Mouse (Mus musculus) CH12.LX (cell line): ENCODE results near the gene Tubgcp6. TPM values are rescaled to one million over a fixed set of nuclear protein-coding genes. Genes with fewer than 3 reads are reported as not detected.

Experiments
- DNase-seq: peaks from one replicate; pipeline ENCODE4 v3.0.0-alpha.2; 2013; ENCODE audit errors: extremely low read depth
- H3K27ac ChIP-seq: 2 replicates; pipeline ENCODE4 v1.5.1; 2012; ENCODE audit warnings: low read depth, mild to moderate bottlenecking, control low read depth, moderate library complexity; ENCODE audit not compliant: insufficient read depth
- H3K27me3 ChIP-seq: replicated peaks from 2 replicates; pipeline ENCODE3; 2012; ENCODE audit warnings: inconsistent platforms
- H3K36me3 ChIP-seq, 2 experiments: replicated peaks in 1 of 2; 2 replicates each; pipeline versions ENCODE3 to v1.6.1; 2012; ENCODE audit warnings: inconsistent platforms in 1 of 2, low read length in 1 of 2, mild to moderate bottlenecking in 1 of 2, mixed read lengths in 1 of 2, moderate library complexity in 1 of 2; ENCODE audit not compliant: control insufficient read depth in 1 of 2, insufficient read depth in 1 of 2
- H3K4me1 ChIP-seq, 2 experiments: 2 replicates each; pipeline ENCODE4 v1.6.1; 2012; ENCODE audit warnings: inconsistent platforms in 1 of 2, moderate library complexity in 1 of 2; ENCODE audit not compliant: insufficient read depth in 2 of 2, control insufficient read depth in 1 of 2
- H3K4me2 ChIP-seq: 2 replicates; pipeline ENCODE4 v1.6.1; 2012; ENCODE audit warnings: low read depth, mild to moderate bottlenecking, control low read depth; ENCODE audit not compliant: poor library complexity, insufficient read depth, severe bottlenecking
- H3K4me3 ChIP-seq, 3 experiments: fragments of 150-350 bp in 1 of 3; sonication (generic) in 1 of 3; replicated peaks in 1 of 3; 2 replicates each; pipeline versions ENCODE3 to v1.5.1; 2011 to 2012; ENCODE audit warnings: low read depth in 2 of 3, low read length in 2 of 3, mild to moderate bottlenecking in 2 of 3, moderate library complexity in 2 of 3, control low read depth in 1 of 3, improper control_type of control experiment in 1 of 3, inconsistent platforms in 1 of 3, mixed read lengths in 1 of 3; ENCODE audit not compliant: poor library complexity in 1 of 3
- H3K79me2 ChIP-seq: replicated peaks from 2 replicates; pipeline ENCODE4 v1.6.1; 2012; ENCODE audit warnings: mild to moderate bottlenecking, moderate library complexity; ENCODE audit not compliant: control insufficient read depth, poor library complexity, insufficient read depth, severe bottlenecking; ENCODE audit errors: extremely low read depth
- H3K9ac ChIP-seq: 2 replicates; pipeline ENCODE4 v1.6.1; 2012; ENCODE audit warnings: low read depth, mild to moderate bottlenecking, control low read depth, moderate library complexity; ENCODE audit not compliant: insufficient read depth
- H3K9me3 ChIP-seq: replicated peaks from 2 replicates; pipeline ENCODE3; 2012; ENCODE audit warnings: low read length, inconsistent platforms, mixed read lengths
- ELF1 ChIP-seq: IDR thresholded peaks from 2 replicates; pipeline ENCODE4 v1.6.1; 2014; ENCODE audit warnings: low read depth, mild to moderate bottlenecking, inconsistent platforms, low read length, improper control_type of control experiment
- EP300 ChIP-seq: IDR thresholded peaks from 2 replicates; pipeline ENCODE4 v1.6.1; 2011; ENCODE audit warnings: low read length, improper control_type of control experiment
- ETS1 ChIP-seq: conservative IDR thresholded peaks from 2 replicates; pipeline ENCODE4 v1.6.1; 2012; ENCODE audit warnings: low read depth, mild to moderate bottlenecking, inconsistent platforms, low read length, improper control_type of control experiment, moderate library complexity
- GABPA ChIP-seq: IDR thresholded peaks from 2 replicates; pipeline ENCODE4 v1.6.1; 2012; ENCODE audit warnings: low read depth, low read length, improper control_type of control experiment, inconsistent platforms; ENCODE audit not compliant: insufficient replicate concordance
- JUN ChIP-seq: IDR thresholded peaks from 2 replicates; pipeline ENCODE4 v1.6.1; 2011; ENCODE audit warnings: low read depth, mild to moderate bottlenecking, low read length, improper control_type of control experiment, moderate library complexity; ENCODE audit not compliant: insufficient read depth
- MAFK ChIP-seq: IDR thresholded peaks from 2 replicates; pipeline ENCODE4 v1.6.1; 2011; ENCODE audit warnings: low read length, improper control_type of control experiment; ENCODE audit not compliant: insufficient replicate concordance
- NRF1 ChIP-seq: IDR thresholded peaks from 2 replicates; pipeline ENCODE4 v1.6.1; 2014; ENCODE audit warnings: low read depth, mild to moderate bottlenecking, inconsistent platforms, low read length, improper control_type of control experiment, moderate library complexity
- PAX5 ChIP-seq: IDR thresholded peaks from 2 replicates; pipeline ENCODE4 v1.6.1; 2012; ENCODE audit warnings: low read length, inconsistent platforms, mixed read lengths
- POLR2AphosphoS2 ChIP-seq: IDR thresholded peaks from 2 replicates; pipeline ENCODE4 v1.6.1; 2011; ENCODE audit warnings: low read depth, low read length, improper control_type of control experiment
- TCF12 ChIP-seq: IDR thresholded peaks from 2 replicates; pipeline ENCODE4 v1.6.1; 2014; ENCODE audit warnings: low read depth, mild to moderate bottlenecking, inconsistent platforms, low read length, improper control_type of control experiment
- ZNF384 ChIP-seq: IDR thresholded peaks from 2 replicates; pipeline ENCODE4 v1.6.1; 2012; ENCODE audit warnings: low read depth, low read length, improper control_type of control experiment, inconsistent platforms
- dilution Hi-C: fragments of 300-500 bp; cut with MboI; formaldehyde crosslinking; loops from 2 replicates; pipeline ENCODE4 v1.14.3; 2020; ENCODE audit warnings: low sequenced_read_pairs; ENCODE audit not compliant: extremely low pct_unique_long_range_greater_than_20kb, extremely low pct_ligation_motif_present
- in situ Hi-C: fragments of 300-500 bp; cut with MboI; formaldehyde crosslinking; loops from 3 replicates; pipeline ENCODE4 v1.14.3; 2019; ENCODE audit warnings: low sequenced_read_pairs, low pct_ligation_motif_present, low pct_unique_long_range_greater_than_20kb, mixed read lengths
- polyA plus RNA-seq: library from polyadenylated mRNA; unstranded; fragments of >175 nt; gene quantifications from 2 replicates; pipeline ENCODE4 v1.2.1, GENCODE M21; 2012; ENCODE audit warnings: low read depth; ENCODE audit not compliant: insufficient read length
- total RNA-seq, 2 experiments: library from RNA; depleted of rRNA; stranded (reverse); fragments of 300-350 nt in 1 of 2; fragments of >200 nt in 1 of 2; gene quantifications; 2 replicates each; pipeline ENCODE4 v1.2.3; 2012 to 2014

The Tubgcp6 gene
- total and polyA plus RNA-seq, 3 experiments: 12.7 to 17.0 (median 13.3) TPM

DNA sequence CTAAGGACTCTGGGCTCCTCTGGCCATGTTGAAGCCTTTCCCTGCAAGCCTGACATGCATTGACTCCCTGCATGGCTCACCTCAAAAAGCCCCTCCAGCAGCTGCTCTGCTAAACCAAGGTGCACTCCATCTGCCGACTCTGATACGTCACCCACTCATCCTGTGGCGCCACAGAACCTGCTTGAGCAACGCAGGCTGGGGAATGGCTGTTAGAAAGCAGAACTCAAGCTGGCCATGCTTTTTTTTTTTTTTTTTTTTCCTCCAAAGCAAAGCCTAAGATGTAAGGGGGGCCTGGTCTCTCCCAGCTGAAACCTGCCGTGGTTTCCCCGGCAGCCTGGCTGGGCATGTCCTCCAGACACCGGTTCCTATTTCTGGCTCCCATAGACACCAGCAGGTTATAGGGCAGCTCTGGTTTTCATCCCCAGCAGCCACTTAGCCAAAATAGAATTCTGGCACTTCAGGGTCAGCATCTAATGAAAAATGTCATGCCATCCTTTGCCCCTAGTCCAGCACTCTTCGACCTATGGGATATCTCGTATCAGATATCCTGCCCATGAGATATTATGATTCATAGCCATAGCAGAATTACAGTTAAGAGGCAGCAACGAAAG, 48.8 kb downstream of the Tubgcp6 start:
- no peak overlapping the region for H3K4me3 ChIP-seq
- in situ Hi-C loops: loop anchor here (10.0 to 25.0 kb wide), 3 partner anchors 112 to 351 kb away; partner anchors contain the start of genes C730034F03Rik, Chkb, Cpt1b and Gm44502
- H3K27ac ChIP-seq: no peak overlapping the region
- H3K36me3 ChIP-seq: no peaks in the 10 kb centered on the region
- H3K27me3 ChIP-seq: peaks cover 48% of the 10 kb centered on the region
- no peak overlapping the region for H3K9ac ChIP-seq
- TF ChIP-seq ELF1: no peak
- no peak for TF ChIP-seq GABPA
- TF ChIP-seq MAFK: no peak
- TF ChIP-seq JUN: no peak
- peak; percentile 76 for TF ChIP-seq ZNF384
- TF ChIP-seq POLR2AphosphoS2: no peak
- no peak for TF ChIP-seq PAX5
- H3K4me1 ChIP-seq: peaks cover 6 to 34% of the 10 kb centered on the region in 2 experiments; a peak in 2 of 4 replicates
- H3K9me3 ChIP-seq: no peaks in the 10 kb centered on the region
- no peak overlapping the region for H3K4me2 ChIP-seq
- DNase-seq: peak; percentile 18
- H3K79me2 ChIP-seq: peaks cover 22% of the 10 kb centered on the region
- dilution Hi-C loops: no loop called here

DNA sequence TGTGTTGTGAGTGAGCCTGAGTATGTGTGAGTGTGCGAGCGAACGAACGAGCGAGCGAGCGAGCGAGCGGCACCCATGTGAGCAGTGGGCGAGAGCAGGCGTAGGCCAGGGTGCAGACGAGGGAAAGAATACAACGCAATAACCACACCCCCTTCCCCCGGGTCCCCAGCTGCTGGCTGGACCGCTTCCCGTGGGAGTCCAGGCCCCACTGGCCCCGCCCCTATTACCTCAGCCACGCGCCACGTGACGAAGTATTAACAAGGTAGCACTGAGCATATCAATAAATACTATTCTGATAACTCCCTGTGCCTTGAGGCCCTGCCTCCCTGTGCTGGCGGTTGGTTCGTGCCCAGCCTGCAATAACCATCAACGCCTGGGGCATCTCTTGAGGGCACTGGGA, 52.3 kb downstream of the Tubgcp6 start:
- DNase-seq: no peak
- Histone ChIP-seq H3K4me2 (no peak overlapping the region), H3K27ac (no peak overlapping the region), H3K9ac (no peak overlapping the region), H3K9me3 (peaks cover 5% of the 10 kb centered on the region), H3K4me1 (peaks cover 6 to 18% of the 10 kb centered on the region in 2 experiments; a peak in 2 of 4 replicates), H3K27me3 (peaks cover 69% of the 10 kb centered on the region), H3K79me2 (no peaks in the 10 kb centered on the region), H3K4me3 (no peak overlapping the region)
- dilution Hi-C loops: no loop called here
- in situ Hi-C loops: loop anchor here (10.0 to 25.0 kb wide), 3 partner anchors 108 to 354 kb away; partner anchors contain the start of genes C730034F03Rik, Chkb, Cpt1b and Gm44502
- no peak for TF ChIP-seq ETS1
- TF ChIP-seq, all 38 proteins: peak for 0
- H3K36me3 ChIP-seq: no peaks in the 10 kb centered on the region

GRCm38 (mm10) chr15:89069336-89069840, 53.5 kb downstream of the Tubgcp6 start:
- peaks cover 5% of the 10 kb centered on the region for H3K9me3 ChIP-seq
- dilution Hi-C loops (no loop called here), in situ Hi-C loops (loop anchor here (25.0 kb wide), 1 partner anchor 107 kb away; the partner anchor contains the start of gene Ttll8)
- no peak overlapping the region for H3K9ac ChIP-seq
- H3K36me3 ChIP-seq: no peaks in the 10 kb centered on the region
- H3K79me2 ChIP-seq: no peaks in the 10 kb centered on the region
- H3K4me1 ChIP-seq: peaks cover 2 to 8% of the 10 kb centered on the region in 2 experiments; a peak in 2 of 4 replicates
- no peak overlapping the region for H3K27ac ChIP-seq
- no peak overlapping the region for H3K4me2 ChIP-seq
- H3K4me3 ChIP-seq: no peak overlapping the region
- no peak for DNase-seq
- TF ChIP-seq TCF12: no peak
- TF ChIP-seq EP300: no peak
- no peak for TF ChIP-seq NRF1
- peaks cover 68% of the 10 kb centered on the region for H3K27me3 ChIP-seq
